Mouse (Mus musculus): ENCODE measurements around the gene Gtf3c6. TPM values are rescaled to one million over a fixed set of nuclear protein-coding genes. Genes with fewer than 3 reads are reported as not detected.
"Not testable (repeated sequence)": the region's sequence is repeated elsewhere in the genome, so short reads cannot be mapped to it uniquely, and the experiment has no call there.

Gene Gtf3c6
- polyA plus RNA-seq (2016; fragmentation: Nextera tagmentation; extraction: Ambion mirVana): 127 and 140 TPM in 2 replicates

DNA sequence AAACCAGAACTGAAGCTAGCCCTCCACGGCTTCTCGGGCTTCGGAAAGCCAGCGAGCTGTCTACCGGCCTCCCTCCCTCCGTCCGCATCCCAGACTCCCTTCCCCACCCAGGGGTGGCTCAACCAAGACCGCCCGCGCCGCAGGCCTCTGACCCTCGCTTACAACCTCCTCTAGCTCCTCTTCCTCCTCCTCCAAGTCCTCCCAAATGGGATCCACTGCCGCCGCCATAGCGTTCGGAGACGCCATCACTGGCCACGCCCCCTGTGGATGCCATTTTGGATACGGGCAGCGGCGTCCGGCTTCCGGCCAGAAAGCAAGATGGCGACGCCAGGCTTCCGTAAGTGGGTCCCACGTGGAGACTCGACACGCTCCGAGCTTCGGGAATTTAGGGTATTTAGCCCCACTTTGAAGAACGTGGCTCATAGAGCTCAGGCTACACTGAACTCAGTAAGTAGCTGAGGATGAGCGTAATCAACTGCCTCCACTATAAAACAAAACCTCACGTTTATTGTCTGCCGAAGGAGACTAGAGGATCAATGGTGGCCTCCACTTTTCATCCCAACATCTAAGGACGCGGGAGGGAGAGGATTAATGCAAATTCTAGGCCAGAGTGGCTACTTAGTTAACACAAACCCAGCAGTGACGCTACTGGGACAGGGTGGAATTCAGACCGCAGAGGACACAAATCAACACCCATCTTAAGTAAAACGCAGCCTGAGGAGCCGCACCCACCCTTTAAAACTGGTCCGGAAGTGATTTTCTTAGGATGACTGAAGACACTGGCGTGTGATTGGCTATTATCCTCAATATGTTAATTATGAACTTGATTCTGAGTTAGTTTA lies at the start of gene Gtf3c6:
Gtf3c6 (minus strand) TSS at position 695 of the 842 bp plus-strand sequence.
- Histone ChIP-seq H3K9me3 (replicated peaks) (no peaks in the 10 kb centered on the region), H3K36me3 (peaks cover 32% of the 10 kb centered on the region), H3K27ac (replicated peaks) (peak within 1 kb of the TSS; percentile 98), H3K4me3 (peak within 1 kb of the TSS; percentile 84), H3K4me1 (peaks cover 20% of the 10 kb centered on the region), H3K27me3 (ENCODE audit: low read depth, poor library complexity, severe bottlenecking) (no peaks in the 10 kb centered on the region)
- under 1% methylated on average over 43 of the region's 43 CpGs for WGBS
- peak; percentile 95 for DNase-seq (ENCODE audit: low spot score)

DNA sequence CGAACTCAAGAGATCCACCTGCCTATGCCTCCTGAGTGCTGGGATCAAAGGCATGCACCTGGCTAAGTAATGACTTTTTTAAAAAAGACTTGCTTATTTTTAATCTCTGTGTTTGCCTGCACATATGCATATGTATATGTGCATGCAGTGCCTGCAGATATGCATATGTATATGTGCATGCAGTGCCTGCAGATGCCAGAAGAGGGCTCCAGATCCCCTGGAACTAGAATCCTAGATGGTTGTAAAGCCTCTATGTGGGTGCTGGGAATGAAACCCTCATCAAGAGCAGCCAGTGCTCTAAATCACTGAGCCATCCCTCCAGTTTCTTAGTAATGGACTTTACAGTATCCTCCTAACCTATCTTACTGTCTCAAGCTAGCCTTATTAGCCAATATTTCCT lies 48.1 kb upstream of the Gtf3c6 start:
- Histone ChIP-seq H3K27ac (replicated peaks) (no peak overlapping the region), H3K27me3 (ENCODE audit: low read depth, poor library complexity, severe bottlenecking) (no peaks in the 10 kb centered on the region), H3K9me3 (replicated peaks) (no peaks in the 10 kb centered on the region; the same call in 1 of the 2 replicates), H3K4me3 (no peak overlapping the region), H3K36me3 (no peaks in the 10 kb centered on the region), H3K4me1 (peaks cover 12% of the 10 kb centered on the region)
- DNase-seq (ENCODE audit: low spot score): no peak
- WGBS: 97% methylated on average over 1 of the region's 1 CpGs

DNA sequence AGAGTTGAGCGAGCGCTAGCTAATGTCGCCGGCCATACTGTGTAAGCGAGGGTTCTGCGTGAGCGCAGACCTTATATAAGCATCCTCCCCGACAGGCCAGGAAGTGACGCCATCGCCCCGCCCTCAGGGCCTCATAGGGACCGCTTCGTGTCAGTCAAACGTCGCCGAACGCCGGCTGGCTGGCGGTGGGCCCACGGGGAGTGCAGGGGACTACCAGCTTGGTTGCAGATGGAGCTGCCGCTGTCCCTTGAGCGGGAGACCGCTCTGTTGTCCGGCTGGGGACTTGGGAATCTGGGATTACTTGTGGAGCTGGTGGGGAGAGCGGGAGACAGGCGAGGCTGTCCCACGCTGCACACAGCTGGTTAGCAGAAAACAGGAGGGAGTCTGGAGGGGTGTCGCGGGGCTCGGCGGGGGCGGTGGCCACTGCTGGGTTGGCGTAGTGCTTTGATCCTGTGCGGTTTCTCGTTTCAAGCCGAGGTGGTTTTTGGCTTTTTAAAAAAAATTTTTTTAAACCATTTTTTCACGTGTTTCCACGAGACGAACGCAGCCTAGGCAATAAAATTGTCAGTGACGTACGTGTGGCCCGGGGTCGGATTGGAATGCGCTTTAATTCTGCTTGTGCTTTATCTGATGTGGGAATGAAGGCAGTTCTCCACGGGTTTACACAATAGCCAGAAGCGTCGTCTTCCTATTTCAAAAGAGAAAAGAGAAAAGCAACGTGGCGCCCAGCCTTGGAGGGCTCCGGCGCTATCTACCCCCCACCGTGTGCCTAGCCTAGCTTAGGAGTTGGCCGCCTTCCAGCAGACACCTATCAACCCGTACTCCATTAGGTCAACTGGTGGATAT lies 44.5 kb upstream of the Gtf3c6 start, which contains the start of gene Amd1:
Amd1 (minus strand) TSS at position 47 of the 846 bp plus-strand sequence.
- Histone ChIP-seq H3K27me3 (ENCODE audit: low read depth, poor library complexity, severe bottlenecking) (no peaks in the 10 kb centered on the region), H3K4me1 (peaks cover 38% of the 10 kb centered on the region), H3K4me3 (peak within 1 kb of the TSS; percentile 98), H3K36me3 (peaks cover 22% of the 10 kb centered on the region), H3K9me3 (replicated peaks) (no peaks in the 10 kb centered on the region; the same call in 1 of the 2 replicates), H3K27ac (replicated peaks) (peak within 1 kb of the TSS; percentile 98)
- peak; percentile 99 for DNase-seq (ENCODE audit: low spot score)
- WGBS: under 1% methylated on average over 55 of the region's 55 CpGs

DNA sequence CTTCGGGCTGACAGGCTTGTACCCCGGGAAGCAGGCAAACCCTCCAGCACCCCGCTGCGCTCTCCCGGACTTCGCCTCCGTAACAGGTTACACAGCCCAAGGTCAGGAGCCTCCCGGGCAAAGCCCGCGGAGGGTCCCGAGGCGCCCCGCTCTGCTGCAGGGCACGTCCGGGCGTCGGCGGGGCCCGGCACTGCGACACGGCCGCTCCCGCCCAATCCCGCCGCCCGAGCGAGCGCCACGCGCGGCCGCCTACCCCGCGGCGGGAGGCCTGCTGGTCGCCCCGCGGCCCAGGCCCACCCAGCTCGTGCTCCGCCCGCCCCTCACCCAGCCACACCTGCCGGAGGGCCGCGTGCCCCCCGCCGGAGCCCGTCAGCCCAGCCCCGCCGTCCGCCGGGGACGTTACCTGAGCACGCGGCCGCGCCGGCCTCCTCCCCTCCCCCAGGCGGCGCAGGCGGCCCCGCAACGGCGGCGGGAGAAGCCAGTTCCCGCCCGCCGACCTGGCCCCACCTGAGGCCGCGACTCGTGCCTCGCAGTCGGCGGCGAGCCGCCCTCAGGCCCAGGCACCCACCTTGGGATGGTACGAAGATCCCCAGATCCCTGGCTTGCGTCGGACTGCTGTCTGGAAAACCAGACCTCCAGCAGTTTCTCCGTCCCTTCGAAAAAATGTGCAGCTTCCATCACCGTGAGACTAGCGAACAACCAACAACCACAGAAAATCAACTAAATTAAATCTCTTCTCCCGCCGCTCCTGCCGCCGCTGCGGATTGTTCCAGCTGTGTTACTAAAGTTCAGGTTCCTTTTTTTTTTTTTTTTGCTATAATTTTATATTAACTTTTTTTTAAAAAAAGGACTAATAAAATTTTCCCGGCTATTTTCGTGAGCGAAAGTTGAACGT lies 43.5 kb upstream of the Gtf3c6 start:
- not testable (repeated sequence) for H3K9me3 ChIP-seq (replicated peaks); H3K27me3 ChIP-seq (ENCODE audit: low read depth, poor library complexity, severe bottlenecking)
- peak; percentile 70 for DNase-seq (ENCODE audit: low spot score)
- Histone ChIP-seq H3K36me3 (peaks cover 32% of the 10 kb centered on the region), H3K4me1 (peaks cover 38% of the 10 kb centered on the region), H3K4me3 (peak overlapping the region; percentile 98), H3K27ac (replicated peaks) (peak overlapping the region; percentile 98)
- whole genome bisulfite sequencing: under 1% methylated on average over 80 of the region's 91 CpGs

DNA sequence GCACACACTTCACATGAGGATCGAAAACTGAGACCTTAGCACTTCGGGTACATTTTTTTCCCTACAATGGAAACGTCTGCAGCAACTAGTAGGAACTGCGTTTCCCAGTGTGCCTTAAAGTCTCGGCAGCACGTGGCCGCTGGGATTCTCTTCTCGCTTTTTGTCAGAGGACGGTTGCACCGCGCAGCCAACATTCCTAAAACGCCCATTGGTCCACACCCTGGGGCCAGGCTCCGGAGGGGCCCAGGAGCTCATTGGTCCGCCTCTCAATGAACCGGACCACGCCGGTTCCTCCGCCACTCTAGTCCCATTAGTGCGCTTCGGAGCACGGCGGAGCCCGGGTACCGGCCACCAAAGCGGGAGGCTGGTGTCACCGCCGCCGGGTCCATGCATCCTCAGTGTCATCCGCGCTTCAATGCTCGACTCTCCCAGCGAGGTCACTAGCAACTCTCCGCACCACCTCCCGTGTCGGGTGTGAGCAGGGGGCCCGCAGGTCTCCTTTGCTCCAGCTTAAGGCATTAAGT lies 42.8 kb upstream of the Gtf3c6 start:
- peak; percentile 89 for DNase-seq (ENCODE audit: low spot score)
- Histone ChIP-seq H3K27ac (replicated peaks) (peak overlapping the region; percentile 98), H3K36me3 (peaks cover 39% of the 10 kb centered on the region), H3K4me1 (peaks cover 38% of the 10 kb centered on the region), H3K4me3 (peak overlapping the region; percentile 98), H3K9me3 (replicated peaks) (no peaks in the 10 kb centered on the region), H3K27me3 (ENCODE audit: low read depth, poor library complexity, severe bottlenecking) (no peaks in the 10 kb centered on the region)
- under 1% methylated on average over 36 of the region's 36 CpGs for WGBS

DNA sequence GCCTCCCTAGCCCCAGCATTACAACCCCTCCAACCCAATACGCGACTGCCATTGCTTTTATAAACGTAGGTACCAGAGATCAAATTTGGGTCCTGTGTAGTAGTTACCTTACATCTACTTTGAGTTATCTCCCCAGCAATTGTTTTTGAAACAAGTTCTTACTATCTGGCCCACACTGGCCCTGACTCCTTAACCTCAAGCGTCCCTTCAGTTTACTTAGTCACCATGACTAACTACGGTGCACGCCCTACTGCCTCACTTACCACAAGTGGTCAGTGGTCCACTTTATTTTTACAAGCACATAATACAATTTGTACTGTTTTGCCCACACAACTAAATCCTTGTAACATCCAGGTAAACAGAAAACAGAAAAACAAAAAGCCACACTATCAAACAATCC lies 34.7 kb upstream of the Gtf3c6 start:
- DNase-seq (ENCODE audit: low spot score): no peak
- Histone ChIP-seq H3K4me1 (peaks cover 3% of the 10 kb centered on the region; the same call in 1 of the 2 replicates), H3K4me3 (no peak overlapping the region), H3K27ac (replicated peaks) (no peak overlapping the region), H3K36me3 (peaks cover 81% of the 10 kb centered on the region), H3K27me3 (ENCODE audit: low read depth, poor library complexity, severe bottlenecking) (no peaks in the 10 kb centered on the region), H3K9me3 (replicated peaks) (no peaks in the 10 kb centered on the region)
- WGBS: 94% methylated on average over 6 of the region's 6 CpGs

DNA sequence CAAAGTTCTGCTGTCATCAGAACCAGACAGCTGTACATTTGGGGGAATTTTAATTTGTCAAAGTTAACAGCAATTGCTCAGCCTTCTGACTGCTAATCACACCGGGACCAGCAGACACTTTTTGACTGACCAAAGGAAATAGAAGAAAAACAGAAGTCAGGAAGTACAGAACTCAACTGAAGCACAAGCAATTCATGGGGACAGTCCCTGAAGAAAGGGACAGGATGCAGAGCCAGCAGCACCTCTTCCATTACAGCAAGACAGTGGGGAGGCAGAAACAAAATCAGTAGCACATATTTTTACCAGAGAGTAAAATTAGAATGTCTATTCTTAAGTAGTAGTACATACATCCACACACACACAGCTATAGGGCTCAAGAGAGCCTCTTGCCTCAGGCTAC lies 28.9 kb upstream of the Gtf3c6 start:
- Histone ChIP-seq H3K36me3 (peaks cover 70% of the 10 kb centered on the region), H3K4me1 (peaks cover 4% of the 10 kb centered on the region; the same call in 1 of the 2 replicates), H3K4me3 (no peak overlapping the region), H3K27ac (replicated peaks) (no peak overlapping the region), H3K9me3 (replicated peaks) (no peaks in the 10 kb centered on the region), H3K27me3 (ENCODE audit: low read depth, poor library complexity, severe bottlenecking) (no peaks in the 10 kb centered on the region)
- no peak for DNase-seq (ENCODE audit: low spot score)
- 90% methylated on average over 1 of the region's 1 CpGs for WGBS

DNA sequence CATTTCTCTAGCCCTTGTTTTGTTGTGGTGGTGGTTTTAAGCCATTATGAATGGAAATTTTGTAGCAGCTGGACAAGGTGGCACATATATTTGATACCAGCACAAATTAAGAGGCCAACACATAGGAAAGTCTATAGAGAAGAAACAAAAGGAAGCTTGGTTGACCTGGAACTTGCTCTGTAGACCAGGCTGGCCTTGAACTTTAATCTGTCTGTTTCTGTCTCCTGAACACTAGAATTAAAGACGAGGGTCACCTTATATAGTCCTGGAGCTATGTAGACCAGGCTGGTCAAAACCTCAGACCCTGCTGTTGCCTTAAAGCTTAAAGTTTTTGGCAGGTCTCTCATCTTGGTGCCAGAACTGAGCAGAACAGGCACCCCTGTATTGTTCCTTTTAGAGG lies 27.7 kb upstream of the Gtf3c6 start:
- Histone ChIP-seq H3K27ac (replicated peaks) (no peak overlapping the region), H3K4me3 (no peak overlapping the region), H3K9me3 (replicated peaks) (no peaks in the 10 kb centered on the region), H3K27me3 (ENCODE audit: low read depth, poor library complexity, severe bottlenecking) (no peaks in the 10 kb centered on the region), H3K4me1 (peaks cover 4% of the 10 kb centered on the region; the same call in 1 of the 2 replicates), H3K36me3 (peaks cover 58% of the 10 kb centered on the region)
- 82% methylated on average over 1 of the region's 1 CpGs for WGBS
- DNase-seq (ENCODE audit: low spot score): no peak

DNA sequence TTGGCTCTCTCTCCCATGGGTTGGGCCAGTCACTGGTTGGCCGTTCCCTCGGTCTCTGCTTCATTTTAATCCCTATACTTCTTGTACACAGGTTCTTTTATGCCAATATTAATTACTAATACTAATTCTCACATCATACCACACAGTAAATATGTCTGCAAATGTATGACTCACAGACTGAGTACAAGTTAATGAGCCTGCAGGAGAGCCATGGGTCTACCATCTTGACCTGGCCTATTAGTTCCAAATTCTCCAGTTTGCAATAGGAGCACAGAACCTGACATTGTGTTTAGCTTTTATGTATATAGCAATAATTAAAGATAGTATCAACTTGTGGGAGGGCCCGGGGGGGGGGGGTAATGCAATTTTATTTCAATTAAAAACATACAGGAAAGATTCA lies 27.1 kb upstream of the Gtf3c6 start:
- H3K27me3 ChIP-seq (ENCODE audit: low read depth, poor library complexity, severe bottlenecking): no peaks in the 10 kb centered on the region
- H3K9me3 ChIP-seq (replicated peaks): no peaks in the 10 kb centered on the region
- peaks cover 52% of the 10 kb centered on the region for H3K36me3 ChIP-seq
- peaks cover 4% of the 10 kb centered on the region; the same call in 1 of the 2 replicates for H3K4me1 ChIP-seq
- no peak overlapping the region for H3K27ac ChIP-seq (replicated peaks)
- no peak overlapping the region for H3K4me3 ChIP-seq
- no peak for DNase-seq (ENCODE audit: low spot score)
- whole genome bisulfite sequencing: 90% methylated on average over 3 of the region's 3 CpGs

DNA sequence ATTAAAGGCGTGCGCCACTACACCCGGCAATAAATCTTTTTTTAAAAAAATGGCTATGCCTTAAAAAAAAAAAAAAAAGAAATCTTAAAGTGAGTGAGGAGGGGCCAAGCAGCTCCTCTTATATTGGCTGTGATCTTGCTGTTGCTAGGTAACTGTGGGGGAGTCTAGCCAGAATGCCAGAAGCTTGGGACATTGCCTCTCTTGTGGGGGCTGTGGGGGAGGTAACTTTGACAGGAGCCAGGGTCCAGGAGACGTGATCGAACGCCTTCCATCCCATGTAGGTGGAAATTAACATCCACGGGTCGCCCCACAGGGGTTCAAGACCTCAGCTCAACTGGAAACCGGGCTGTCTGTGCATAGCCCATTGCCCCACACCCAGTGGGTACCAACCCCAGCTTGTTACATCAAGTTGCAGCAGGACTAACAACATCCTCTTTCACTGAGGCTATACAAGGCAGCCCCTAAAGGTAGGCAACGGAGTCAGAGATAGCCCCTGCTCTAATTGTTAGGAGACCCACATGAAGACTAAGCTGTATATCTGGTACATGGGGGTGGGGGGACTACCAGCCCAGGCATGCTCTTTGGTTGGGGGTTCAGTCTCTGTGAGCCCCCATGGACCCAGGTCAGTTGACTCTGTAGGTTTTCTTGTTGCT lies 26.4 kb upstream of the Gtf3c6 start:
- Histone ChIP-seq H3K27ac (replicated peaks) (no peak overlapping the region), H3K4me1 (peaks cover 4% of the 10 kb centered on the region; the same call in 1 of the 2 replicates), H3K36me3 (peaks cover 45% of the 10 kb centered on the region), H3K27me3 (ENCODE audit: low read depth, poor library complexity, severe bottlenecking) (no peaks in the 10 kb centered on the region), H3K4me3 (no peak overlapping the region), H3K9me3 (replicated peaks) (no peaks in the 10 kb centered on the region)
- no peak for DNase-seq (ENCODE audit: low spot score)
- 85% methylated on average over 10 of the region's 10 CpGs for WGBS

DNA sequence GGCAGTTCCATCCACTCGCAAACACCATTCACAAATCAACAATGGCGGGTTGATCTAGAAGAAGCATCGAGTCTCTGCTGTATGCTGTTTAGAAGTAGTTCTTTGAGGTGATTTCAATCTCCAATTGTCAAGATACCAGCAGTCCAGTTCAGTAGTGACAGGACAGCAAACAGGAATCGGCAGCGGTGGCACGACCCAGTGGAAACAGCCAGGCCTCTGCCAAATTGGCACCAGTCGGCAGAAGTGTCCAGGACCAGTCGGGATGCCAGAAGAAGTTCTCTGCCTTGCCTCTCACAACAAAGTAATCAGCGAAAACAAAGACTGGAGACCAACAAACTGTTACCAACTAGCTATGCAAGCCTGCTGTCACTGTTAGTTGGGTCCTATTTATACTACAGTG lies 25.7 kb upstream of the Gtf3c6 start:
- no peaks in the 10 kb centered on the region for H3K9me3 ChIP-seq (replicated peaks)
- peaks cover 44% of the 10 kb centered on the region for H3K36me3 ChIP-seq
- H3K4me3 ChIP-seq: no peak overlapping the region
- DNase-seq (ENCODE audit: low spot score): no peak
- WGBS: 95% methylated on average over 9 of the region's 9 CpGs
- no peak overlapping the region for H3K27ac ChIP-seq (replicated peaks)
- peaks cover 4% of the 10 kb centered on the region; the same call in 1 of the 2 replicates for H3K4me1 ChIP-seq
- H3K27me3 ChIP-seq (ENCODE audit: low read depth, poor library complexity, severe bottlenecking): no peaks in the 10 kb centered on the region

Data from midbrain, embryonic 10.5 days (tissue).